Mouse (Mus musculus): Measurements from ENCODE around the gene Dusp5.
A peak's percentile ranks its signal among the peaks of the same experiment; 100 is the strongest.
"Not testable (repeated sequence)": the region's sequence is repeated elsewhere in the genome, so short reads cannot be mapped to it uniquely, and the experiment has no call there.

Dusp5 gene

GRCm38 (mm10) chr19:53575296-53576010 is 46.5 kb downstream of the Dusp5 start:
- DNase-seq (ENCODE audit: low spot score in 2 of 2), result no peak

GRCm38 (mm10) chr19:53576061-53576460 is 47.2 kb downstream of the Dusp5 start:
- no peak for DNase-seq (ENCODE audit: low spot score in 2 of 2)

- no peak for DNase-seq (ENCODE audit: low spot score in 2 of 2)
Measured at GRCm38 (mm10) chr19:53577025-53577800, 48.3 kb downstream of the Dusp5 start.

- DNase-seq (ENCODE audit: low spot score in 2 of 2), result peak; percentile 63 to 73
Measured at GRCm38 (mm10) chr19:53578597-53579252, 49.8 kb downstream of the Dusp5 start.

- DNase-seq (ENCODE audit: low spot score in 2 of 2), result not testable (repeated sequence)
Measured at GRCm38 (mm10) chr19:53580271-53580670, 51.4 kb downstream of the Dusp5 start.

- not testable (repeated sequence) for DNase-seq (ENCODE audit: low spot score in 2 of 2)
Measured at GRCm38 (mm10) chr19:53587686-53588085, 58.8 kb downstream of the Dusp5 start.

GRCm38 (mm10) chr19:53588968-53589367 is 60.1 kb downstream of the Dusp5 start, which contains the start of gene Nutf2-ps1:
Gene Nutf2-ps1, minus strand, starts transcription at chr19:53589068.
- DNase-seq (ENCODE audit: low spot score in 2 of 2), result not testable (repeated sequence)

Data from spleen, postnatal 36 days (tissue).